ENCODE assay signal across 14 mouse cellular contexts in the genomic region with DNA sequence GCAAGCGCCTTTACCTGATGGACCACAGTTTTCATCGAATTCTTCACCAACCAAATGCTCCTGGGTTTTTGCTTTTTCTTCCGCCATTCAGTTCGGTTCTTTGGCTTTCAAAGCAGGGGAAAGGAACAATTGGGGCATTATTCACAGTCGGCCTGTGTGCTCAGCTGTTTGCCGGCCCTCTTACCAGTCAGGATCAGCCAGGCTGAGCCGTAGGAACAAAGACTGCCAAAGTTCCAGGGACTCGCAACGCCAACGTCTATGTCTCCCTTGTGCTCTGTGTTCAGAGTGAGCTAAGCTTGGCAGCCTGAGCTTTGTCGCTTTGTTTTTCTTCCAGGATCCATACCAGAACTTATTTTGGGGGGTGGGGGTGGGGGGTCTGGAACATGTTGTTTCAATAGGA. TPM values are rescaled to one million over a fixed set of nuclear protein-coding genes. Genes with fewer than 3 reads are reported as not detected.
DNase-seq lines count a peak whose midpoint lies in the region; ATAC-seq lines count a peak whose summit lies in the region.
"Had no signal": no experiment of that assay in that cellular context is flagged by ENCODE, and none has a peak within 500 bp of the region (broad histone marks: within the 10 kb centered on the region; RNA-seq: fewer than 3 reads in every experiment).

No protein-coding gene starts in this region.

- H3K4me3 ChIP-seq in hindbrain, embryonic 11.5 days (ENCODE audit: low read depth, low read length): no peak overlapping the region
- no peak overlapping the region for H3K4me3 ChIP-seq in hindbrain, embryonic 14.5 days (replicated peaks; ENCODE audit: low read length)
- H3K4me3 ChIP-seq in intestine, embryonic 15.5 days (replicated peaks): no peak overlapping the region
- H3K4me3 ChIP-seq: embryonic facial prominence, embryonic 13.5 days; myocyte had no signal

- H3K27ac ChIP-seq in hindbrain, embryonic 11.5 days (ENCODE audit: low read depth, low read length): peak overlapping the region; percentile 42; the same call in 1 of the 2 replicates
- no peak overlapping the region for H3K27ac ChIP-seq in hindbrain, embryonic 14.5 days
- no peak overlapping the region for H3K27ac ChIP-seq in intestine, embryonic 15.5 days
- H3K27ac ChIP-seq: embryonic facial prominence, embryonic 13.5 days had no signal

- no peaks in the 10 kb centered on the region for H3K27me3 ChIP-seq in hindbrain, embryonic 11.5 days (ENCODE audit: control insufficient read depth, insufficient read depth, low read length)
- H3K27me3 ChIP-seq in hindbrain, embryonic 14.5 days (ENCODE audit: control insufficient read depth, insufficient read depth, low read length): no peaks in the 10 kb centered on the region
- H3K27me3 ChIP-seq in intestine, embryonic 15.5 days (replicated peaks): no peaks in the 10 kb centered on the region

- no peaks in the 10 kb centered on the region for H3K9me3 ChIP-seq in hindbrain, embryonic 11.5 days (ENCODE audit: control insufficient read depth, low read length)
- H3K9me3 ChIP-seq in hindbrain, embryonic 14.5 days (ENCODE audit: control insufficient read depth, low read length): no peaks in the 10 kb centered on the region
- H3K9me3 ChIP-seq in intestine, embryonic 15.5 days: no peaks in the 10 kb centered on the region
- H3K9me3 ChIP-seq: embryonic facial prominence, embryonic 13.5 days had no signal

- 40% methylated on average over 11 of the region's 11 CpGs for WGBS in hindbrain, embryonic 11.5 days
- WGBS in hindbrain, embryonic 14.5 days: 25% methylated on average over 11 of the region's 11 CpGs
- 65% methylated on average over 11 of the region's 11 CpGs for WGBS in intestine, embryonic 15.5 days

- DNase-seq in hindbrain, embryonic 11.5 days (ENCODE audit: low spot score): peak; percentile 36
- no peak for DNase-seq in hindbrain, embryonic 14.5 days (ENCODE audit: low spot score)
- peak; percentile 58 for DNase-seq in Muller cell, postnatal 12 days (ENCODE audit: inconsistent ontology term)
- peak; percentile 30 for DNase-seq in fibroblast of lung, adult 2 months (ENCODE audit: low read depth)
- DNase-seq in layer of hippocampus, postnatal 10 days (ENCODE audit: low spot score in 2 of 2): peak; percentile 27 to 30
- DNase-seq in kidney, postnatal 25 days: no peak
- DNase-seq: gastrocnemius, postnatal 36 days; heart, postnatal 36 days; liver, postnatal 0 days; thymus, postnatal 36 days had no signal

- H3K9ac ChIP-seq in hindbrain, embryonic 11.5 days (ENCODE audit: low read depth, low read length): no peak overlapping the region
- no peak overlapping the region for H3K9ac ChIP-seq in hindbrain, embryonic 14.5 days
- H3K9ac ChIP-seq in intestine, embryonic 15.5 days: no peak overlapping the region
- H3K9ac ChIP-seq: embryonic facial prominence, embryonic 13.5 days; liver, postnatal 0 days had no signal

- no peak for ATAC-seq in hindbrain, embryonic 11.5 days (ENCODE audit: low FRiP score)
- no peak for ATAC-seq in hindbrain, embryonic 14.5 days (ENCODE audit: low FRiP score)
- ATAC-seq in erythroblast, adult 5-6 weeks (replicated peaks; ENCODE audit: low FRiP score, poor library complexity, severe bottlenecking): no peak
- no peak for ATAC-seq in intestine, embryonic 15.5 days
- ATAC-seq: liver, postnatal 0 days had no signal

- 0 out of 2 replicates have a peak, but pooled peaks cover 3% of the 10 kb centered on the region for H3K4me1 ChIP-seq in hindbrain, embryonic 11.5 days (replicated peaks; ENCODE audit: control insufficient read depth, insufficient read depth, low read length)
- peaks cover 8% of the 10 kb centered on the region; the same call in 1 of the 2 replicates for H3K4me1 ChIP-seq in hindbrain, embryonic 14.5 days (replicated peaks; ENCODE audit: control insufficient read depth, insufficient read depth, low read length)
- H3K4me1 ChIP-seq in intestine, embryonic 15.5 days (replicated peaks): peaks cover 9% of the 10 kb centered on the region

- no peak overlapping the region for H3K4me2 ChIP-seq in hindbrain, embryonic 11.5 days (replicated peaks; ENCODE audit: low read depth, low read length)
- no peak overlapping the region for H3K4me2 ChIP-seq in hindbrain, embryonic 14.5 days (replicated peaks)
- H3K4me2 ChIP-seq in intestine, embryonic 15.5 days (replicated peaks): no peak overlapping the region
- H3K4me2 ChIP-seq: embryonic facial prominence, embryonic 13.5 days had no signal

- no peaks in the 10 kb centered on the region for H3K36me3 ChIP-seq in hindbrain, embryonic 11.5 days (ENCODE audit: control insufficient read depth, insufficient read depth, low read length)
- no peaks in the 10 kb centered on the region for H3K36me3 ChIP-seq in hindbrain, embryonic 14.5 days (replicated peaks; ENCODE audit: control insufficient read depth, insufficient read depth)
- no peaks in the 10 kb centered on the region for H3K36me3 ChIP-seq in intestine, embryonic 15.5 days
- H3K36me3 ChIP-seq: embryonic facial prominence, embryonic 13.5 days had no signal

RNA-seq across cellular contexts. Expression of a gene that starts 28.9 kb away (rescaled TPM):
- 36.8 and 42.4 TPM in 2 replicates for polyA plus RNA-seq in hindbrain, embryonic 11.5 days (2014; fragmentation: Nextera tagmentation; extraction: Ambion mirVana)
- polyA plus RNA-seq in hindbrain, embryonic 14.5 days (2014; fragmentation: Nextera tagmentation; extraction: Ambion mirVana): 48.0 and 54.9 TPM in 2 replicates
- 100 to 1,000 TPM; 114 to 115 TPM for total RNA-seq in layer of hippocampus, postnatal 10 days (2021)
- 20.3 and 23.8 TPM in 2 replicates for total RNA-seq in erythroblast, adult 5-6 weeks (2015; ENCODE audit: low replicate concordance)
- total RNA-seq in erythroblast, adult 5-6 weeks (2017; ENCODE audit: low replicate concordance): 17.1 and 17.3 TPM in 2 replicates
- 12.8 and 15.7 TPM in 2 replicates for polyA plus RNA-seq in intestine, embryonic 15.5 days (2015; fragmentation: Nextera tagmentation; extraction: Ambion mirVana)

Comparison
In these comparisons a context has a peak if more than half of its experiments do, and no peak if none do; other contexts are left out.
1. DNase-seq: peak in hindbrain, embryonic 11.5 days (single experiment), Muller cell, postnatal 12 days (single experiment), fibroblast of lung, adult 2 months (single experiment) and layer of hippocampus, postnatal 10 days (2 of 2); none in hindbrain, embryonic 14.5 days (single experiment) and kidney, postnatal 25 days (0 of 2).